Mouse (Mus musculus): ENCODE measurements at regions not wholly inside any gene's neighbourhood (a gene's known extent, or its start where the extent isn't known, plus 50 kb on each side); places are given as distances from the start of the nearest gene placed in this dataset.

DNA sequence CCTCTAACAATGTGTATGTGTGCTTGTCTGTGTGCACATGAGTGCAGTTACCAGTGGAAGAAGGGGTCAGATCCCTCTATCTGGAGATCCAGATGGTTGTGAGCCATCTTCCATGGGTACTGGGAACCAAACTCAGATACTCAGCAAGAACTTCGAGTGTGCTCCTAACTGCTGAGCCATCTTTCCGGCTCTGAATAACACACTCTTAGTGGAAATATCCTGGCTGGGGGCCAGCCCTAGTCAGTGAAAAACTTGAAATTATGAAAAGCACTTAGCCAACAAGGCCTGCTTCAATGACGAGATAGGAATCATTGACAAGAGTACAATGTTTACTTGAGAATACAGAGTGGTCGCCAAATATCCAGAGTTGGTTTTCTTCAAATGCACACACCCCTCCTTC, 266.0 kb upstream of the Auts2 start:
- DNase-seq (ENCODE audit: low spot score) = no peak

DNA sequence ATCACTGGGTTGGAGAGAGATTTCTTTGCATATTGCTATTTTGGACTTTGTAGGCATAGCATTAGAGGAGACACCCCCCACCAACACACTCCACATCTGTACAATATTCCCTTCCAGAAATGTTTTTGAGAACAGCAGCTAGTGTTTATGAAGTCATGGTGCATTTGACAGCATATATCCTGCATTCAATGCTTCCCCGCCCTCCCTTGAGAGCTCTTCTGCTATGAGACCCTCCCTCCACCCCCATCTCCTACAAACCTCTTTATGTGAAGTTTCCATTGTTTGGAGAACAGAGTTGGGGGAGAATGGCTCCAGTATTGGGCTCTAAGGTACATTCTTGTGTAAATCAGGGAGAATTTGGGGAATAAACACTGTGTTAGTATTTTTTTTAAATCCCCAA, 252.9 kb upstream of the Auts2 start:
- no peak for DNase-seq (ENCODE audit: low spot score)

DNA sequence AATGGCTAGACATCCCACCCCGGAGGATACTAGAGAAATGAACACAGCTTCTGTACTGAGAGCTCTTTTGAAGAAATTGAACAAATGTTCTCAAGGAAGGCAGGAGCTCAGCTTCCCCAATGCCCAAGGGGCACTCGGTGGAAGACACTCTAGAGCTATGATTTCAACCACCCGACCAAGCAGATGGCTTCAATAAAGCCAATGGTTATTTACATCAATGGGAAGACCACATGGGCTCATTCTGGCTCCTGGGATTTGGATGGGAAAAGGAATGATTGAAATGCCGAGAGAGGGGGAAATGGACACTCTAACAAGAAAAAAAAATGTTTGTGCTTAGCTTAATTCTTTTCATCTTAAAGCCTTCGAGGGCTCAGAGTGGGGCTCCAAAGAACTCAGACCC, 249.3 kb upstream of the Auts2 start:
- no peak for DNase-seq (ENCODE audit: low spot score)

DNA sequence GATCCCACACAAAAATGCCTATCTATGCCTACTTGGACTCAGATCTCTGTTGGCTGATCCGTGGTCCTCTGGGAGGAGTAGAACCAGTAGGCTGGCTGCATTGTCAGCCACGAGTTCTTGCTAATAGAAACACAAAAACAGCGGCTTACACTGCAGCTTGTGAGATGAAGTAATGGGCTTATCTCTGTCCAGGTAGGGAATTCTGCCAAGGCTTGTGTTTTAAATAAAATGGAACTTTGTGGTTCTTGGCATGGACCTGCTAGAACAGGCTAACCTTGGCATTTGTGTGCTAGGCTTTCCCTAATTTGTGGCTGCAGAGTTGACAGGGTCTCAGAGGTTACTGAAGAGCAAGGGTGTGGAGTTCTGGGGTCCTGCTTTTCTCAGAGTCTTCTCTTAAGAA, 242.1 kb upstream of the Auts2 start:
- DNase-seq (ENCODE audit: low spot score) = peak; percentile 19

DNA sequence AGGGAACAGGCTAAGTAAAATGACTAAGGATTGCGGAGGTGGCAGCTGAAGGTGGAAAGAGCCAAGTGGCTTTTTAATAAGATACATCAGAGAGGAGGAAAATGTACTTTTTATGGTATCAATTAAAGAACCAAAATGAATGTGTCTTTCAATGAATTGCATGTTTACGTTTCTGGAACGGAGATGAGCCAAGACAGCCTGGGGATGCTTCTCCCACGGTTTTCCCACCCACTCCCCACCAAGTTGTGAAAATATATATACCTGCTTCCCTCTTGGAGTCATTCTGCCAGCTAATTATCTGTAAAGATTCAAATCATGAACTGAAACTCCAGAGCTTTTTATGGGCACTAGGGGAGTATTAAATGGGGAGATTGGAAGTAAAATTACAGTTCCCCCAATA, 241.6 kb upstream of the Auts2 start:
- DNase-seq (ENCODE audit: low spot score) = no peak

DNA sequence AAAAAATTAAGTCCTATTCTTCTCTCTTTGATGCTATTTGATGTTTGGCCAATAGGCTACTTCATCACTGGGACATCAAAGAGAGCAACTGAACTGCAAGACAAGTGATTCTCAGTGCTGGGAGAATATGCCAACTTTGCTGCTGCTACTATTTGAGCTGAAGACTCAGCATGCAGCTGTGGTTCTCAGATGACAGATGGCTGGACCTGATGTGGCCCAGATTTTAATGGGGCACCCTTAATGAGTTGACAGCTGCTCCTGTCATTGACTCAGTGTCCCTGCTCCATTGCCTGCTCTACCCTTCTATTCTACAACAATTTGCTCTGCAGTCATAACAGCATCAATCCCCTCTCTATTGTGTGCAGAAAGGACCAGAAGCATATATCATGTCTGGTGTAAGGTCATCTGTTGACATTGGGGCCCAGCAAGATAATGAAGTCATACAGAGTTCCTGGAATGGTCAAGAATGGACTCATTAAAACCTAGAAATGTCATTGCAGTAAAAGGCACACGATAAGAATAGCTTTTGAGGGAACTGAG, 231.1 kb upstream of the Auts2 start:
- no peak for DNase-seq (ENCODE audit: low spot score)

DNA sequence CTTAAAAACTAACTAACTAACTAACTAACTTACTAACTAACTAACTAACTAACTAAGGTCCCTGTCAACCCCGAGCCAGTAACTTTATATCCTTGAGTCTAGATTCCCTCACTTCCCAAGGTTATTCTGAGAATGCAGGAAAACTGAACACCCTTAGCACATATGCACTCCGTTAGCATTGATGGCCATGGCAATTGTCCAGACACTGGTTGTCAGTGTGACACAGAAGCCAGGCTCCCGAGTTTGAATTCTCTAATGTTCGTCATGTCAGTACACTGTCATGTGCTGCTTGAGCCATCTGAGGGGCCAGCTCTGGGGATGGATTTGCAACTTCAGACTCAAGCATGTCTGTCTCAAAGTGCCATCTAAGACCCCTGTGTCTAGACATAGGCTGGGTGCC, 217.3 kb upstream of the Auts2 start:
- no peak for DNase-seq (ENCODE audit: low spot score)

DNA sequence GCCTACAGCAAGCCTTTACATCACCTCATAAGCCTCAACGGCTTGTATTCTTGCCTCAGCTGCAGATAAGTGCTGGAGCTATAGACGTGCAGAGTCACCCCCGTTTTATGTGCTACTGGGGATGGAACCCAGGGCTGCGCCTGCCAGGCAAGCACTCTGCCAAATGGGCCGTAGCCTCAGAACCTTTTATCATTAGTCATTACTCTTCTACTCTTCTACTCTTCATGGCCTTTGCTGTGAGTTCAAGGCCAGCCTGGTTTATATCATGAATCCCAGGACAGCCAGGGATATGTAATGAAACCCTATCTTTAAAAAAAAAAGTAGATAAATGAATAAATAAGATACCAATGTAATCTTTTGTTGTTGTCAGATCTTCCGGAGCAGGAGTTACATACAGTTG, 216.6 kb upstream of the Auts2 start:
- DNase-seq (ENCODE audit: low spot score) = no peak

DNA sequence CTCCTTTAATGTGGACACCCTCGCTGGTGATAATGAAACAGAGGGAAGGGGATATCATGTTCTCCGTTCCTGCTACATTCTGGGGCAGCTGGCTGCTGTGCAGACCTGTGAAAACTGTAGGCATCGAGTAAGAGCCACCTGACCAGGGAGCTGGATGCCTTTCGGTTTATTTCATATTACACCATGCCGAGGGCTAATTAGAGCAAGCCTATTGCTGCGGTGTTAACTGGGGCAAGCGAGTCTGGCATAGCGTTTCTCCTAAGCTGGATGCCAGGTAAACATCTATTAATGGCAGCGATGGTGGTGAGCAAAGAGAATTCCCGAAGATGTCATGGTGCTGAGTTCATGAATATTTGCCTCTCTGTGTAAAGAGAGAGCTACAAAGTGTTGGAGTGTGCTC, 215.8 kb upstream of the Auts2 start:
- DNase-seq (ENCODE audit: low spot score) = no peak

DNA sequence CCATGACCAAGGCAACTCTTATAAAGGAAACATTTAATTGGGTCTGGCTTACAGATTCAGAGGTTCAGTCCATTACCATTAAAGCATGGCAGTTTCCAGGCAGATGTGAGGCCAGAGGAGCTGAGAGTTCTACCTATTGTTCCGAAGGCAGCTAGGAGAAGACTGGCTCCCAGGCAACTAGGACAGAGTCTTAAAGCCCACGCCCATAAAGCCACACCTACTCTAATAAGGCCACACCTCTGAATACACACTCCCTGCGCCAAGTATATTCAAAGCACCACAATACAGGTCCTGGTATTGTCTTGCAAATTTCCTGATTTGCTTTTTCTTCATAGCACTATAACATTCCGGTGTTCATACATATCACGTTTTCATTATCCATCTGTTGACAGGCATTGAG, 194.8 kb upstream of the Auts2 start:
- DNase-seq (ENCODE audit: low spot score) = no peak

DNA sequence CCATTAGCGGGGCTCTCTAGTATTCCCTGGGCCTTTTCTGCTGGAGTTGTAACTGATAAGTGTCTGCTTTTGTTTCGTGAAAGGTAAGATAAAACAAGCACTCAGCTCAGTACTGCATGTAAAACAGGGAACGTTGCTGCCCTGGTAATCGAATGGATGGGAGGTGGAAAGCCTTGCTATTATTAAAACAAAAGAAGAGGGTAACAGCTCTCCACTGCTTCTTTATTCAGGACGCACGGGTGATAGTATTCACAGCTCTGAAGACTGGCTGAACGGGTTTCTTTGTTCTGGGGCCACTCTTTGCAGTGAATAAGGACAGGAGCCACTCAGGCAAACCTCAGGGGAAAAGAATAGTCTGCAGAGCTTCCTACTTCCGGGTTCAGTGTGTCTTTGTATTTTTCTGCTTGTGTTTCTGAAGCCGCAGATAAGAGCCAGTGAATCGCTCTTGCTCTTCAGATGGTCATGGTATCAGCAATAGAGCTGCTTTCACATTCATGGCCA, 185.6 kb upstream of the Auts2 start:
- no peak for DNase-seq (ENCODE audit: low spot score)

DNA sequence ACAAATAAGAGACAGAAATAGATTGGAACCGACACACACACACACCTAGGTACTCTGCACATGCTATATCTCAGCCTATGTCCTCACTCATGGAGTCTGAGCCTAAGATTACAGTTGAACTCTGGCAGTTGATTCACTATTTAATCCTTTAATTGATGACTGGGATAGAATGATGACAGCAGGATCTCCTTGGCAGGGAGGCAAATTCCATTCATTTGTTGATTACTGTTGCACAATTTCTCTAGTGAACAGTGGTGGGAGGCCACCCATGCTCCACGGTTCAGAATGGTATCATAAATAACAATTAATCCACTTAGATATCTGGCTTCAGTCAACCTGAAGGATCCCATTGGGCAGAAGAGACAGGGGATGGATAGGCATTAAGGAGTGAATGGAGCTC, 181.3 kb upstream of the Auts2 start:
- DNase-seq (ENCODE audit: low spot score) = no peak

DNA sequence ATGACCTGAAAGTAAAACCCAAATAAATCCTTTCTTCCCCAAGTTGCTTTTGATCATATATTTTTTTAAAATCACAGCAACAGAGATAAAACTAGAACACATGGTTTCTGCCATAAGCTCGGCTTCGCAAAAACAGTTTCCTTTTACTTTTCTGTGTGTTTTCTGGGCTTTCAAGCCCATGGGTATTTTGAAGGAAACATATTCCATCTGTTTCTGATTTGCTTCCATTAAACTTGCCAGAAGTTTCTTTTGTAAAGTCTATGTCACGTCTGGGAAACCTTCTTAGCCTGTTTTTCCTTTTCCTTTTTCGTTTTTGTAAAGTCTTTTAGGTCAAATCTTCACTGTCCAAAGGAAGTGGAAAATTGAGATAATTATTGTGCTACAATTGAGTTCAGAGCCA, 167.2 kb upstream of the Auts2 start:
- no peak for DNase-seq (ENCODE audit: low spot score)

DNA sequence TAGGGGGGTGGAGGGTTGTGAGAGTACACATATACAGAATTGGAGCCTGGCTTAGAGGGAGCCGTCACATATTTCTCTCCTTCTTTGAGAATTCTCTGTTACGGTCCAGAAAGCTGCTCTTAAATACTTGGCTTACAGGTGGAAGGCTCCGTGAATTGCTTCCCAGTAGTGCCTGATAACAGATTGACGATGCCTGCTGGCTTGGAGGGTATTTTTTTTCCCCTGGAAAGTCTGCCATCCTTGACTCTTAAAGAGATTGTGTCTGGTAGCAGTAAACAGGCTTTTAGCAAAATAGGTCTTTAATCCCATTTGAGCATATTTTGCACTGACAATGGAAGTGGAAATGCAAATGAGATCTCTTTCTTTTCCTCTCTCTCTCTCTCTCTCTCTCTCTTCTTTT, 164.4 kb upstream of the Auts2 start:
- DNase-seq (ENCODE audit: low spot score) = no peak

DNA sequence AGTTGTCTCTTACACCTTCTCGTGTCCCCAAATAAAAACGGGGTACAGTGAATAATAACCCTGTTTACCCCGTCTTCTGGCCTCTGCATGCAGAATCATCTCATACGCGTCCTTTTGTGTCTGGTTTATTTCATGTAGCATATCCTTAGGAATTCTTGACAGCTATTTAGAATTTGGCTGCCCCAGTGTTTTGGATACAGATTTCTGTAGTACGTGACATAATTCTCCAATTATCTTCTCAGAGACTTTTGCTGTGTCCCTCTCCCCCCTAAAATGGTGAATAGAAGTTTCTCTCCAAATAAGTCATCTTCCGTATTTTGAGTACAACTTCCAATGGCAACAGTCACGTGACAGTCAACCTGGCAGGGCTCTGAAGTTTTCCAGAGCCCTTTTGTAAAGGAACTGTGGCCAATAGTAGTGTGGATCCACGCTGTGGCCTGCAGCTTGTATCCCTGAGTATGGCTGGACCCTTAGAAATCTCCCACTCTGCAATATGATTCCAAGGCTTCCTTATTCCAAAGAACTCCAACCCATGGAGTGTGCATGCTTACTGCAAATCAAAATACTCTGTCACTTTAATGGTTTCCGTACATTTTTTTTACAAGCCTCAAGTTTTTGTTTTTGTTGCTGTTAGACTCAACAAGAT, 160.4 kb upstream of the Auts2 start:
- DNase-seq (ENCODE audit: low spot score) = no peak

DNA sequence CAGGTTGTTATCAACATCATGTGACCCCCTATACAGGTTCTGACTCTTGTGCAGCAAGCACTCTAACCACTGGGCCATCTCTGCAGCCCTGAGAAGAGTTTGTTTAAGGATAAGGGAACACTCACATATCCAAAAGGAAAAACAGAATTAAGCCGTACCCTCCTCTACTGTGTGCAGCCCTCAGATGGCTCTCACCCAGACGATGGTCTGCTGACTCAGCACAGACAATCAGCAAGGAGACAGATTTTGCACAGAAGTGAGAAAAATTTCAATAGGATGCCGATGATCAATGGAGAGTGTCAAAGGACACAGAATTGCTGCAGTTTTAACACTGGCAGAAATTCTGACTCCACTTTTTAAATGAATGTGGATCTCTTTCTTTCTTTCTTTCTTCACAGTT, 159.4 kb upstream of the Auts2 start:
- no peak for DNase-seq (ENCODE audit: low spot score)

DNA sequence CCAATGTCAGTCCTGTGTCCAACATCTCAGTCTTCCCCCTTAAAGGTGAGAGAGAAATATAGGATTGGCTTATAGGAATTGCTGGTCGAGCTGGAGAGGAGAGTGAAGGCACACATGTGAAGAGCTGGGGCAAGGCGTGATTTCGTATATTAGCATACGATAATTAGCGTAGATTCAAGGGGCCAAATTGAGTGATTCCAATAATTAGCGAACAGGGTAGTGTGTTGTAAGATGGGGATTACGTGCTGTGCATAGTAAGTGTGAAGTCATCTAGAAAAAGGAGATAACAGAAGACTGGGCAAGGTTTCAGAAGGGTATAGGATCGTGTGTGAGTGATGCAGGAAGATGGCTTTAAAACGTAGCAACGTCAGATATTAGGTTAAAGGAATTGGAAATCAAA, 147.6 kb upstream of the Auts2 start:
- no peak for DNase-seq (ENCODE audit: low spot score)

DNA sequence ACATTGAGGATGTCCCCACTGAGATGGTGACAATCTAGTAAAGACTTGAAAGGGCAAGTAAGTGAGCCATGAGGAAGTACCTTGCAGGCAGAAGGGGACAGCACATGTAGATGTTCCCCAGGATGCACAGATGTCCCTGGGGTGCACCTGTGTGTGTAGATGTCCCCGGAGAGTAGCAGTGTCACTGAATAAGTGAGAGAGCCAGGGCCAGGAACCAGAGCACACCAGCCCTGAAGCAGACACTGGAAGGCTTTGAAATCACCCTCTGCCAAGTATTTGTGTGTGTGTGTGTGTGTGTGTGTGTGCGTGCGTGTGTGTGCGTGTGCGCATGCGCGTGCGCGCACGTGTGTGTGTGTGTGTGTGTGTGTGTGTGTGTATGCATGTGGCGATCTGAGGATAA, 132.1 kb upstream of the Auts2 start:
- no peak for DNase-seq (ENCODE audit: low spot score)

DNA sequence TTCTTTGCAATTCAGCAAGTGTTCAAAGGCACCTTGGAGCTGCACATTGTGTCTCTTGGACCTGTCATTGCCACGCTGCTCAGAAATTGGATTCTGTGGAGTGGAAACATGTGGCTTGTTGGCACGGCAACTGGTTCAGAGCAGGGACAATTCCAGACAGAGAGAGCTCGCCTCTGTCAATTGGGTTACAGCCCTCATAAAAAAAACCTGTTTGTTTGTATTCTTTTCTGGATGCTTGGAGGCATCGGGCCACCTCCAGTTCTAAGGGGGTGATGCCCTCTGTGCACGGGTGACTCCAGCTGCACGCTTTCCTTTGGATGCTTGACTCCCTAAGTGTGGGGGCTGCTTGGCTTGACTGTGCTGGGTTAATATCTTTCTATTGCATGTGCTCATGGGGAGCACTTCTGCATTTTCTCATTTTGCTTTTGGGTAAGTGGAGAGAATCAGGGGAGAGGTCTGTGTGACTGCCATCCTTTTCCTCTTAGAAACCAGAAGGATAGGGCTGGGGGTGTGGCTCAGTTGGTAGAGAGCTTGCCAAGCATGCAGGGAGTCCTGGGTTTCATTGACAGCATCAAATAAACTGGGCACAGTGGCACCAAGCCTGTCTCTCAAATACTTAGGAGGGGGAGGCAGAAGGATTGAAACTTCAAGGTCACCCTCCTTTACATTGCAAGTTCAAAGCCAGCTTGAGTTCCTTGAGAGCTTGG, 130.6 kb upstream of the Auts2 start:
- DNase-seq (ENCODE audit: low spot score) = no peak

DNA sequence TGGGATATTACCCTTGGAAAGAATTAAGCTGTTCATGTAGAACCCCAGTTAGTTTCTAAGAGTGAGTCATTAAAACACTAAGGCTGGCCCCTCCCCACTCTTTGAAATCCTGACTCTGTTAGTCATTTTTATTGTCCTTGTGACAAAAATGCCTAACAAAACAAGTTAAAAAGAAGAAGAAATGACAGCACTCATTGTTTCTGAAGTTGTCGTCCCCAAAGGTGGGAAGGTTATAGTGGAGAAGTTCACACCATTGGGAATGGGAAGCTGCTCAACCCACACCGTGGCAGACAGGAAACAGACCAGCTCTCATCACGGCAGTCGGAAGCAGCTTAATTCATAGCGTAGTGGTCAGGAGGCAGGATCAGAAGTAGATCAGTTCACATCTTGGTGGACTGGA, 128.4 kb upstream of the Auts2 start:
- DNase-seq (ENCODE audit: low spot score) = no peak

DNA sequence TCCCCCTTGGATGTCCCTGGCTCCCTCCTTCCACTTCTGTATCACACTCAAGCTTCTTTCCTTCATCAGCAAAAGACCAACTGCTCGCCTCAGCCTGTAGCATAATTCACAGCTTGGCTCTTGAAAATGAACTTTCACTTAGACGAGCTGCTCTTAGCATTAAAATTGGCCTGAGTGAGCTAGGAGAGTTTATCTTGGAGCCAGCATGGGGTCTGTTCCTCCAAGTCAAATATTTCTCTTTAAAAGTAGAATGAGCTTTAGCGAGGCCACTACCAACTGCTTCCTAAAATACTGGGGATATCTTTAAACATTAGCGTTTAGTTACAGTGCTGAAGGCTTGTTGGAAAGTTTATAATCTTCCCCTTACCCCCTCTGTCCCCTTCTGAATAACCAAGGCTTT, 124.2 kb upstream of the Auts2 start:
- no peak for DNase-seq (ENCODE audit: low spot score)

DNA sequence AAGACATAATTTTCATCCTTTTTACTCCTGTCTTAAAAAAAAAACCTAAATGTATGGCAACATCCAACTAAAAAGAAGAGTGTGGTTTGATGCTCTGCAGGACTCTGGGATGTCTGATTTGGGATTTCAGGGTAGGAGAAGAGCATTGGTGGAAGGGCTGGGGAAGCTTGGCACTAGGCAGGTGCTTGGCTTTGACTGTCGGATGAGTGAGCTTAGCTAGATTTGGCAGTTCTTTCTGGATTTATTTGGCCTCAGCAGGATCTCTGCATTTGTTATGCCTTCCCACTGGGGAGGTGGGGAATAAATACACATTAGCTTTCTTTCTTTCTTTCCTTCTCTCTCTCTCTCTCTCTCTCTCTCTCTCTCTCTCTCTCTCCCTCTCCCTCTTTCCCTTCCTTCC, 118.1 kb upstream of the Auts2 start:
- DNase-seq (ENCODE audit: low spot score) = no peak

DNA sequence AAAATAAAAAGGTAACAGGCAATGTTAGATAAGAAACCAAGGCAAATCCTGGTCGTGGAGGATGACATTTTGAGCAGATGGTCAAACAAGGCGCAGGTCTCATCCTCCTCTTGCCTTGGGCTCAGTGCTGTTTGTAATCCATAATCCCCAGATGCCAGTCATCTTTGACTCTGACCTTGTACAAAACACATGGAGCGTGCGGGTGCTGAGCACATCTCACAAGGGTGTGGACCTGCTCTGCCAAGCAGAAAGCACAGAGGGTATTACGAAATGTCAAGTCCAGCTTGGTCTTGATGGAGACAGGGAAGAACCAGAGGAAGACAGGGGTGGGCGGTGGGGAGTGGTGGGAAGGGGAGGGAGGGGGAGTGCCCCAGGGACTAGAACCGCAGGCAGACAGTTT, 116.9 kb upstream of the Auts2 start:
- DNase-seq (ENCODE audit: low spot score) = no peak

DNA sequence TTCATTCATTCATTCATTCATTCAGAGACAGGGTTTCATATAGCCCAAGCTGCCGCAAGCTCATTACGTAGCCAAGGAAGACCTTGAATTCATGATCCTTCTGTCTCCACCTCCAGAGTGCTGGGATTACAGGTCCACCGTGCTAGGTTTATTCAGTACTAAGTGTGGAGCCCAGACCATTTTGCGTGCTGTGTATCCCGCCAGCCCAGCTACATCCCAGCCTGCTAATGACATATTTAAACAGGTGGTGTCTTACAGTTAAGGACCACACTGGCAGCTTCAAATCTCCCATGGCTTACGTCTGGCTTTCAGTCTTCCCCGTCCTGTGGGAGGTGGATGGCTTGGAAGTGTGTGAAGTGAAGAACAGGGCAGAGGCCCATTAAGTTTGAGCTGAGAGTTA, 111.2 kb upstream of the Auts2 start:
- no peak for DNase-seq (ENCODE audit: low spot score)
